Mouse (Mus musculus) bone marrow, adult 2 months (tissue): Measurements from ENCODE around the gene Gsk3b.

Experiments
- CTCF ChIP-seq: fragments of 200-500 bp; IDR thresholded peaks from 2 replicates; pipeline ENCODE4 v1.5.1; 2011; ENCODE audit warnings: low read length, control low read depth; ENCODE audit not compliant: control insufficient read depth, insufficient read depth
- POLR2A ChIP-seq: fragments of 200-500 bp; IDR thresholded peaks from 2 replicates; pipeline ENCODE4 v1.6.1; 2011; ENCODE audit warnings: low read depth, mild to moderate bottlenecking, control low read depth, low read length, borderline replicate concordance; ENCODE audit not compliant: control insufficient read depth

GRCm38 (mm10) chr16:38250467-38250866 is 161.7 kb downstream of the Gsk3b start:
- no peak for TF ChIP-seq CTCF
- TF ChIP-seq POLR2A, result no peak
